Mouse (Mus musculus): ENCODE measurements around the gene Fgd4. TPM values are rescaled to one million over a fixed set of nuclear protein-coding genes. Genes with fewer than 3 reads are reported as not detected.
"Not testable (repeated sequence)": the region's sequence is repeated elsewhere in the genome, so short reads cannot be mapped to it uniquely, and the experiment has no call there.

Fgd4 gene
- polyA plus RNA-seq, 1 experiment from 2014 or later = 6.9 TPM

DNA sequence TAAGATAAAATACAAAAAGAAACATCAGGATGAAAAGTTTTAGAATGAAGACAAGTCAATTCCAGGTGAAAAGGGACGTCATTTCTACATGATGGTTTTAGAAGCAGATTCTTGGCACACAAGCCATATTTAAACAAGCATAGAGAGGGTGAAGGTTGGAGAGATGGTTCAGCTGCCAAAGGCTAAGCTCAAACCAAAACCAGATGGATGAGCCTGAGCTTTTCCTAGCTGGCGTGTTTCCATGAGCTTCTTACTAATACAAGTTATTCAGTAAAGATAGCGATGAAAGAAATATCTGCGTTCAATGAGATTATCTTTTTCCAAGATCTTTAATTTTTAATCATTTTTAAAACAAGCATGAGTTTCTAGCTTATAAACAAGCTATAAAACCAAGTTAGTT, 115.7 kb downstream of the Fgd4 start:
- no peak overlapping the region for H3K4me3 ChIP-seq
- 77% methylated on average over 4 of the region's 4 CpGs for WGBS
- H3K27ac ChIP-seq = no peak overlapping the region
- no peaks in the 10 kb centered on the region for H3K36me3 ChIP-seq
- no peak overlapping the region for H3K4me2 ChIP-seq
- H3K27me3 ChIP-seq = no peaks in the 10 kb centered on the region
- ATAC-seq (ENCODE audit: borderline replicate concordance, extremely low read depth, low FRiP score, low TSS enrichment) = no peak
- H3K9ac ChIP-seq = no peak overlapping the region
- no peaks in the 10 kb centered on the region for H3K9me3 ChIP-seq
- H3K4me1 ChIP-seq = no peaks in the 10 kb centered on the region

GRCm38 (mm10) chr16:16473451-16473850, 126.9 kb downstream of the Fgd4 start:
- H3K9ac ChIP-seq = not testable (repeated sequence)

DNA sequence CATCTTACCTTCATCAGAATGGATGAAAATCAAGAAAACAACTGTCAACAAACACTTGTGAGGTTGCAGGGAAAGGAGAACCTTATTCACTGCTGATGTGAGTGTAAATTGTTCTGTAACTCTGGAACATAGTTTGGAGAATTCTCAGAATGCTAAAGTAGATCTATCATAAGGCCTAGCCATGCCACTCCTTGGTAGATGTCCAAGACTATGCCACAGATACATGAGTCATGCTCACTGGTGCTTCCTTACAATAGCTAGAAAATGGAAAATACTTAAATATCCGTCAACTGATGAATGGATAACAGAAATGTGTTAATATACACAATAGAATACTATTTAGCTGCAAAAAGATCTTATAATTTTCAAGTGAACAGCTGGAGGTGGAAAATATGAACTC, 150.3 kb downstream of the Fgd4 start:
- Histone ChIP-seq H3K4me2 (no peak overlapping the region), H3K36me3 (no peaks in the 10 kb centered on the region), H3K9me3 (no peaks in the 10 kb centered on the region), H3K27me3 (no peaks in the 10 kb centered on the region), H3K4me3 (no peak overlapping the region), H3K27ac (no peak overlapping the region), H3K4me1 (no peaks in the 10 kb centered on the region), H3K9ac (no peak overlapping the region)
- 77% methylated on average over 1 of the region's 1 CpGs for WGBS
- ATAC-seq (ENCODE audit: borderline replicate concordance, extremely low read depth, low FRiP score, low TSS enrichment) = no peak

More at GRCm38 (mm10) chr16:16473451-16473850, 126.9 kb downstream of the Fgd4 start:
- not testable (repeated sequence) for H3K4me1 ChIP-seq; H3K27ac ChIP-seq; H3K9me3 ChIP-seq; H3K27me3 ChIP-seq; ATAC-seq (ENCODE audit: borderline replicate concordance, extremely low read depth, low FRiP score, low TSS enrichment); H3K4me3 ChIP-seq; H3K36me3 ChIP-seq; H3K4me2 ChIP-seq
- WGBS = 83% methylated on average over 10 of the region's 10 CpGs

DNA sequence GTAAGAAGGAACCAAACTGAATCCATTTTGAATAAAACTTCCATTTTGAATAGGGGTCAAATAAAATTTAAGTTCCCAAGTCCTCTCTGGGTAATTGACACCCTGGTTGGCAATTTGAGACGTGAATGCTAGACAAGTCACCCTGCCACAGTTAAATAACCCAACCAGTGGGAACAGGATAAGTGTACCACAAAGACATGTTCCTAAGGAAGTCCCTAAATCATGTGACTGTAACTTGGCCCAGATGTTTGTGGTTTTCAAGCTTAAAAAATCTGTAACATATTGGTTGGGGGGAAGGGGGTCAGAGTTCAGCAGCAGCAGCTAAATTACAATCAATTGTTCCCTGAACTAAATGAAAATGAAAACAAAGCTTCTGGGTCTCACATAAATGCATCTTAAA, 161.9 kb downstream of the Fgd4 start:
- Histone ChIP-seq H3K4me3 (no peak overlapping the region), H3K4me2 (no peak overlapping the region), H3K9me3 (no peaks in the 10 kb centered on the region), H3K27ac (no peak overlapping the region), H3K4me1 (no peaks in the 10 kb centered on the region), H3K9ac (no peak overlapping the region), H3K27me3 (no peaks in the 10 kb centered on the region), H3K36me3 (no peaks in the 10 kb centered on the region)
- WGBS = 57% methylated on average over 1 of the region's 1 CpGs
- ATAC-seq (ENCODE audit: borderline replicate concordance, extremely low read depth, low FRiP score, low TSS enrichment) = no peak

- Histone ChIP-seq H3K36me3 (no peaks in the 10 kb centered on the region), H3K4me1 (no peaks in the 10 kb centered on the region), H3K9me3 (no peaks in the 10 kb centered on the region), H3K27me3 (no peaks in the 10 kb centered on the region), H3K4me2 (no peak overlapping the region), H3K9ac (no peak overlapping the region), H3K4me3 (no peak overlapping the region), H3K27ac (no peak overlapping the region)
- WGBS = 93% methylated on average over 2 of the region's 2 CpGs
- ATAC-seq (ENCODE audit: borderline replicate concordance, extremely low read depth, low FRiP score, low TSS enrichment) = no peak
Observed at GRCm38 (mm10) chr16:16422456-16422855, 177.9 kb downstream of the Fgd4 start.

GRCm38 (mm10) chr16:16367217-16367616, 233.1 kb downstream of the Fgd4 start:
- H3K9me3 ChIP-seq, H3K9ac ChIP-seq, H3K4me1 ChIP-seq, H3K4me3 ChIP-seq, H3K4me2 ChIP-seq, H3K36me3 ChIP-seq, H3K27ac ChIP-seq, H3K27me3 ChIP-seq: not testable (repeated sequence)
- 0 out of 2 replicates have a peak, but pooled peaks have one; percentile 31 for ATAC-seq (ENCODE audit: borderline replicate concordance, extremely low read depth, low FRiP score, low TSS enrichment)
- 55% methylated on average over 9 of the region's 9 CpGs for WGBS

Other genes starting within 250 kb of the Fgd4 start
- 52.5 and 56.2 TPM in 2 replicates for gene Dnm1l, start 241.6 kb downstream of the Fgd4 start, polyA plus RNA-seq (2015; fragmentation: Nextera tagmentation; extraction: Ambion mirVana)
- gene Olfr19, start 75.9 kb upstream of the Fgd4 start, polyA plus RNA-seq (2015; fragmentation: Nextera tagmentation; extraction: Ambion mirVana) = not detected in 2 replicates
- 3.6 and 4.9 TPM in 2 replicates for gene Spag6l, start 228.9 kb upstream of the Fgd4 start, polyA plus RNA-seq (2015; fragmentation: Nextera tagmentation; extraction: Ambion mirVana)

Data from lung, embryonic 15.5 days (tissue).